Mouse (Mus musculus) small intestine, adult 2 months (tissue): ENCODE data around the gene Baiap2l2.

ENCODE experiments used
- CTCF ChIP-seq: fragments of 200-500 bp; IDR thresholded peaks from 2 replicates; pipeline ENCODE4 v1.5.1; 2012; ENCODE audit warnings: low read depth, mild to moderate bottlenecking, control low read depth, inconsistent platforms, low read length, moderate library complexity, mixed read lengths; ENCODE audit not compliant: insufficient replicate concordance, insufficient read length; ENCODE audit errors: extremely low read depth
- POLR2A ChIP-seq: fragments of 200-500 bp; IDR thresholded peaks from 2 replicates; pipeline ENCODE4 v1.6.1; 2012; ENCODE audit warnings: low read depth, mild to moderate bottlenecking, control low read depth, inconsistent platforms, low read length, moderate library complexity

DNA sequence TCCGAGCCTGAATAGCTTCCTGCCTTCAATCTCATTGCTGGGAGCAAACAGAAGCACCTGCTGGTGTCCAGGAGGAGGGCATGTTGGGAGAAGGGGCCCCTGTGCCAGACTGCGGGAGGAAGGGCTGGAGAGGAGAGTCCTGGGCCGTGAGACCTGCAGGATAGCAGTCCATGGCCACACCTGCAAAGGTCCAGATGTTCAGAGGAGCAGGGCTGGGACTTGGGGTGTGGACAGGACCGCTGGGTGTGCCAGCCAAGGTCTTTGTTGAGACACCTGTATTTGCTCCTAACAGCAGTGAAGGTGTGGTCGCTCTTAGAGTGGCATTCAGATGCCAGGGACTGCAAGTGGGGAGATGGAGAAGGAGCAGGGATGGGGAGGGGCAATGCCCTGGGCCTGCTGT, 2.9 kb downstream of the Baiap2l2 start:
- TF ChIP-seq POLR2A (no peak), CTCF (no peak)
